In the genomic region with DNA sequence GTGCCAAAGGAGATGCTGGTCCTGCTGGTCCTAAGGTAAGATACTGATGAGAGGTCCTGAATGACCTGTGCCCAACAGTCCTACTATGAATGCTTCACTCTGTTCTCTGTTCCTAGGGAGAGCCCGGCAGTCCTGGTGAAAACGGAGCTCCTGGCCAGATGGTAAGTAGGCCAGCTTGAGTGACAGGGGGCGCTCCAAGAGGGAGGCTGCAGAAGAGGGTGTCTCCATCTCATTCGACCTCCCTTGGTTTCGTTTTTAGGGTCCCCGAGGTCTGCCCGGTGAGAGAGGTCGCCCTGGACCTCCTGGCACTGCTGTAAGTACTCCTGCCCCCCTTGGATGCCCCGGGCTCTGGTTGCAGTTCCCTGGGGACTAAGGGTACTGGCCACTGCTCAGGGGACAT, we compare ENCODE assay signal across 19 mouse cellular contexts. TPM values are rescaled to one million over a fixed set of nuclear protein-coding genes. Genes with fewer than 3 reads are reported as not detected.
DNase-seq lines count a peak whose midpoint lies in the region; ATAC-seq and TF ChIP-seq lines count a peak whose summit lies in the region.
"Had no signal": no experiment of that assay in that cellular context is flagged by ENCODE, and none has a peak within 500 bp of the region (broad histone marks: within the 10 kb centered on the region; RNA-seq: fewer than 3 reads in every experiment).

No protein-coding gene starts in this region.

- no peak for TF ChIP-seq CTCF in intestine, postnatal 0 days (IDR thresholded peaks at IDR 0.05; ENCODE audit: low read depth)
- 0 out of 2 replicates have a peak, but pooled peaks have one; percentile 5 for TF ChIP-seq CTCF in embryonic fibroblast, embryonic 13.5 days (IDR thresholded peaks at IDR 0.05; ENCODE audit: borderline replicate concordance, insufficient read depth, low read length)

- H3K4me2 ChIP-seq in intestine, embryonic 14.5 days (ENCODE audit: low read length), result 0 out of 2 replicates have a peak overlapping the region, but pooled peaks have one; percentile 2
- no peak overlapping the region for H3K4me2 ChIP-seq in intestine, postnatal 0 days (replicated peaks; ENCODE audit: low read depth)
- peak overlapping the region; percentile 70 for H3K4me2 ChIP-seq in stomach, embryonic 16.5 days (ENCODE audit: low read depth, low read length)

- H3K27me3 ChIP-seq in intestine, embryonic 14.5 days (replicated peaks; ENCODE audit: control insufficient read depth, insufficient read depth, low read length), result no peaks in the 10 kb centered on the region
- peaks cover 35% of the 10 kb centered on the region for H3K27me3 ChIP-seq in intestine, postnatal 0 days (replicated peaks; ENCODE audit: control insufficient read depth, insufficient read depth, low read length)
- peaks cover 89% of the 10 kb centered on the region for H3K27me3 ChIP-seq in megakaryocyte, embryonic 14.5 days (replicated peaks)
- H3K27me3 ChIP-seq in stomach, embryonic 16.5 days (ENCODE audit: control insufficient read depth, insufficient read depth, low read length), result no peaks in the 10 kb centered on the region; the same call in 1 of the 2 replicates
- H3K27me3 ChIP-seq: Patski had no signal

- intact Hi-C loops in left cerebral cortex, postnatal 36 days (cut with DNase I), result no loop called here

- no peak for ATAC-seq in intestine, embryonic 14.5 days (replicated peaks; ENCODE audit: low FRiP score, low TSS enrichment, low read depth)
- no peak for ATAC-seq in intestine, postnatal 0 days
- no peak for ATAC-seq in megakaryocyte, adult 5-6 weeks (ENCODE audit: poor library complexity, severe bottlenecking)
- no peak for ATAC-seq in stomach, embryonic 16.5 days (ENCODE audit: insufficient read depth, low FRiP score)
- ATAC-seq: inflammation-experienced regulatory T-cells, adult 6 months; Patski had no signal

- no peak overlapping the region for H3K4me3 ChIP-seq in intestine, embryonic 14.5 days (ENCODE audit: low read depth, low read length)
- H3K4me3 ChIP-seq in intestine, postnatal 0 days (ENCODE audit: low read depth, low read length), result no peak overlapping the region
- peak overlapping the region; percentile 2 for H3K4me3 ChIP-seq in megakaryocyte, embryonic 14.5 days (replicated peaks)
- no peak overlapping the region; the same call in 1 of the 2 replicates for H3K4me3 ChIP-seq in embryonic fibroblast, embryonic 13.5 days (ENCODE audit: insufficient read depth, low read length)
- peak overlapping the region; percentile 62 for H3K4me3 ChIP-seq in stomach, embryonic 16.5 days (replicated peaks; ENCODE audit: low read length)

- peaks cover 82% of the 10 kb centered on the region for H3K36me3 ChIP-seq in intestine, embryonic 14.5 days (ENCODE audit: control insufficient read depth, insufficient read depth, low read length)
- peaks cover 13% of the 10 kb centered on the region; the same call in 1 of the 2 replicates for H3K36me3 ChIP-seq in intestine, postnatal 0 days (ENCODE audit: control insufficient read depth, insufficient read depth)
- H3K36me3 ChIP-seq in megakaryocyte, embryonic 14.5 days (replicated peaks; ENCODE audit: low read length), result no peaks in the 10 kb centered on the region
- peaks cover 8% of the 10 kb centered on the region; the same call in 1 of the 2 replicates for H3K36me3 ChIP-seq in stomach, embryonic 16.5 days (ENCODE audit: control insufficient read depth, insufficient read depth, low read length)

- H3K9me3 ChIP-seq in intestine, embryonic 14.5 days (ENCODE audit: control insufficient read depth, low read length), result no peaks in the 10 kb centered on the region
- H3K9me3 ChIP-seq in intestine, postnatal 0 days (ENCODE audit: control insufficient read depth), result no peaks in the 10 kb centered on the region
- no peaks in the 10 kb centered on the region for H3K9me3 ChIP-seq in megakaryocyte, embryonic 14.5 days
- no peaks in the 10 kb centered on the region for H3K9me3 ChIP-seq in stomach, embryonic 16.5 days (replicated peaks; ENCODE audit: control insufficient read depth, low read length)

- no peak for DNase-seq in intestine, embryonic 14.5 days (ENCODE audit: low spot score)
- DNase-seq in frontal cortex, postnatal 10 days (ENCODE audit: low spot score in 2 of 2), result no peak
- no peak for DNase-seq in left cerebral cortex, postnatal 36 days (ENCODE audit: low spot score in 2 of 2)
- DNase-seq: cerebellum, adult 11-12 months; gastrocnemius, postnatal 36 days; heart, postnatal 36 days; lung, adult 18-20 months; right cerebral cortex, adult 18-20 months had no signal

- peak; percentile 35; the same call in 1 of the 2 replicates for TF ChIP-seq POLR2A in embryonic fibroblast, embryonic 13.5 days (IDR thresholded peaks at IDR 0.05; ENCODE audit: low read depth, low read length)

- H3K4me1 ChIP-seq in intestine, embryonic 14.5 days (replicated peaks; ENCODE audit: control insufficient read depth, insufficient read depth, low read length), result peaks cover 15% of the 10 kb centered on the region; the same call in 1 of the 2 replicates
- no peaks in the 10 kb centered on the region for H3K4me1 ChIP-seq in intestine, postnatal 0 days (replicated peaks; ENCODE audit: control insufficient read depth, insufficient read depth, low read length)
- peaks cover 40% of the 10 kb centered on the region for H3K4me1 ChIP-seq in megakaryocyte, embryonic 14.5 days
- 0 out of 2 replicates have a peak, but pooled peaks cover 5% of the 10 kb centered on the region for H3K4me1 ChIP-seq in embryonic fibroblast, embryonic 13.5 days (ENCODE audit: control insufficient read depth, insufficient read depth, low read length)
- H3K4me1 ChIP-seq in stomach, embryonic 16.5 days (ENCODE audit: control insufficient read depth, insufficient read depth, low read length), result peaks cover 17% of the 10 kb centered on the region; the same call in 1 of the 2 replicates

- H3K9ac ChIP-seq in intestine, embryonic 14.5 days (ENCODE audit: low read length), result no peak overlapping the region
- H3K9ac ChIP-seq in intestine, postnatal 0 days (ENCODE audit: low read depth, low read length), result no peak overlapping the region
- peak overlapping the region; percentile 86 for H3K9ac ChIP-seq in stomach, embryonic 16.5 days (ENCODE audit: low read length)

- WGBS in intestine, embryonic 14.5 days, result 49% methylated on average over 8 of the region's 9 CpGs
- 42% methylated on average over 9 of the region's 9 CpGs for WGBS in intestine, postnatal 0 days
- 42% methylated on average over 9 of the region's 9 CpGs for WGBS in stomach, embryonic 16.5 days

- no peak overlapping the region for H3K27ac ChIP-seq in intestine, embryonic 14.5 days (ENCODE audit: low read depth)
- H3K27ac ChIP-seq in intestine, postnatal 0 days (ENCODE audit: low read depth, low read length), result no peak overlapping the region
- peak overlapping the region; percentile 87 for H3K27ac ChIP-seq in embryonic fibroblast, embryonic 13.5 days (ENCODE audit: insufficient read depth, low read length)
- H3K27ac ChIP-seq in stomach, embryonic 16.5 days (ENCODE audit: low read length), result peak overlapping the region; percentile 97

RNA-seq across cellular contexts. Expression of gene Col1a1, which starts 5.1 kb away (rescaled TPM):
- polyA plus RNA-seq in intestine, embryonic 14.5 days (2014; fragmentation: Nextera tagmentation; extraction: Ambion mirVana), result 841 and 905 TPM in 2 replicates
- polyA plus RNA-seq in intestine, postnatal 0 days (2015; fragmentation: Nextera tagmentation; extraction: Ambion mirVana), result 338 and 367 TPM in 2 replicates
- not detected in 2 replicates for polyA plus RNA-seq in megakaryocyte, embryonic 14.5 days (2012; ENCODE audit: insufficient read depth, low replicate concordance)
- total RNA-seq in megakaryocyte, adult 5-6 weeks (2015), result 0.36 and 0.42 TPM in 2 replicates
- 0.49 and 4.8 TPM in 2 replicates for total RNA-seq in megakaryocyte, adult 5-6 weeks (2017)
- polyA plus RNA-seq in embryonic fibroblast, embryonic 13.5 days (2011; ENCODE audit: insufficient read length, low read depth, missing spikeins), result 6,098 and 7,850 TPM in 2 replicates
- polyA plus RNA-seq in stomach, embryonic 16.5 days (2015; fragmentation: Nextera tagmentation; extraction: Ambion mirVana), result 2,066 and 2,076 TPM in 2 replicates
- 10 to 100 TPM; 22.7 to 26.9 TPM for total RNA-seq in left cerebral cortex, postnatal 36 days (2021)
- total RNA-seq: common myeloid progenitor, adult 5-6 weeks; megakaryocyte-erythroid progenitor cell, adult 5-6 weeks; neutrophil, adult 5-6 weeks had no signal

RNA-seq across cellular contexts. Expression of gene Hils1, which starts 26.3 kb away (rescaled TPM):
- polyA plus RNA-seq in intestine, embryonic 14.5 days (2014; fragmentation: Nextera tagmentation; extraction: Ambion mirVana), result not detected in 2 replicates
- not detected in 2 replicates for polyA plus RNA-seq in intestine, postnatal 0 days (2015; fragmentation: Nextera tagmentation; extraction: Ambion mirVana)
- not detected in 2 replicates for polyA plus RNA-seq in megakaryocyte, embryonic 14.5 days (2012; ENCODE audit: insufficient read depth, low replicate concordance)
- total RNA-seq in megakaryocyte, adult 5-6 weeks (2015), result not detected in 2 replicates
- not detected in 2 replicates for total RNA-seq in megakaryocyte, adult 5-6 weeks (2017)
- not detected in 2 replicates for polyA plus RNA-seq in embryonic fibroblast, embryonic 13.5 days (2011; ENCODE audit: insufficient read length, low read depth, missing spikeins)
- polyA plus RNA-seq in stomach, embryonic 16.5 days (2015; fragmentation: Nextera tagmentation; extraction: Ambion mirVana), result not detected in 2 replicates
- not detected for total RNA-seq in left cerebral cortex, postnatal 36 days (2021)
- total RNA-seq: common myeloid progenitor, adult 5-6 weeks; gastrocnemius, postnatal 36 days; heart, postnatal 36 days; megakaryocyte-erythroid progenitor cell, adult 5-6 weeks; neutrophil, adult 5-6 weeks had no signal
- polyA plus RNA-seq: inflammation-experienced regulatory T-cells, adult 6 months; Patski; spleen, adult 2 months had no signal

RNA-seq across cellular contexts. Expression of gene Sgca, which starts 35.0 kb away (rescaled TPM):
- polyA plus RNA-seq in intestine, embryonic 14.5 days (2014; fragmentation: Nextera tagmentation; extraction: Ambion mirVana), result 0.22 TPM in 1 of 2 replicates, not detected in the other
- 0.18 and 0.55 TPM in 2 replicates for polyA plus RNA-seq in intestine, postnatal 0 days (2015; fragmentation: Nextera tagmentation; extraction: Ambion mirVana)
- polyA plus RNA-seq in megakaryocyte, embryonic 14.5 days (2012; ENCODE audit: insufficient read depth, low replicate concordance), result 0.51 TPM in 1 of 2 replicates, not detected in the other
- total RNA-seq in megakaryocyte, adult 5-6 weeks (2015), result not detected in 2 replicates
- not detected in 2 replicates for total RNA-seq in megakaryocyte, adult 5-6 weeks (2017)
- polyA plus RNA-seq in embryonic fibroblast, embryonic 13.5 days (2011; ENCODE audit: insufficient read length, low read depth, missing spikeins), result not detected in 2 replicates
- 0.41 and 3.2 TPM in 2 replicates for polyA plus RNA-seq in stomach, embryonic 16.5 days (2015; fragmentation: Nextera tagmentation; extraction: Ambion mirVana)
- total RNA-seq in left cerebral cortex, postnatal 36 days (2021), result under 1 TPM; 0.50 to 0.69 TPM
- total RNA-seq: common myeloid progenitor, adult 5-6 weeks; megakaryocyte-erythroid progenitor cell, adult 5-6 weeks; neutrophil, adult 5-6 weeks had no signal
- polyA plus RNA-seq: inflammation-experienced regulatory T-cells, adult 6 months had no signal

RNA-seq across cellular contexts. Expression of gene Ppp1r9b, which starts 49.7 kb away (rescaled TPM):
- 11.9 and 12.2 TPM in 2 replicates for polyA plus RNA-seq in intestine, embryonic 14.5 days (2014; fragmentation: Nextera tagmentation; extraction: Ambion mirVana)
- 6.3 and 7.1 TPM in 2 replicates for polyA plus RNA-seq in intestine, postnatal 0 days (2015; fragmentation: Nextera tagmentation; extraction: Ambion mirVana)
- polyA plus RNA-seq in megakaryocyte, embryonic 14.5 days (2012; ENCODE audit: insufficient read depth, low replicate concordance), result 211 and 280 TPM in 2 replicates
- 73.7 and 76.7 TPM in 2 replicates for total RNA-seq in megakaryocyte, adult 5-6 weeks (2015)
- total RNA-seq in megakaryocyte, adult 5-6 weeks (2017), result 155 and 158 TPM in 2 replicates
- polyA plus RNA-seq in embryonic fibroblast, embryonic 13.5 days (2011; ENCODE audit: insufficient read length, low read depth, missing spikeins), result 44.3 and 61.7 TPM in 2 replicates
- polyA plus RNA-seq in stomach, embryonic 16.5 days (2015; fragmentation: Nextera tagmentation; extraction: Ambion mirVana), result 6.6 and 8.0 TPM in 2 replicates
- total RNA-seq in left cerebral cortex, postnatal 36 days (2021), result 100 to 1,000 TPM; 700 to 743 TPM

Comparison
In these comparisons a context has a peak if more than half of its experiments do, and no peak if none do; other contexts are left out.
1. H3K27ac ChIP-seq: peak in embryonic fibroblast, embryonic 13.5 days (single experiment) and stomach, embryonic 16.5 days (single experiment); none in intestine, embryonic 14.5 days (single experiment) and intestine, postnatal 0 days (single experiment).
2. H3K4me3 ChIP-seq: peak in megakaryocyte, embryonic 14.5 days (single experiment) and stomach, embryonic 16.5 days (single experiment); none in intestine, embryonic 14.5 days (single experiment), intestine, postnatal 0 days (single experiment) and embryonic fibroblast, embryonic 13.5 days (single experiment).
3. RNA of gene Col1a1, which starts 5.1 kb away (polyA plus RNA-seq): 6,098 to 7,850 TPM in embryonic fibroblast, embryonic 13.5 days, 2,066 to 2,076 TPM in stomach, embryonic 16.5 days, 841 to 905 TPM in intestine, embryonic 14.5 days and 338 to 367 TPM in intestine, postnatal 0 days; not detected in megakaryocyte, embryonic 14.5 days; every median in the first group is over 100 times any median in the second.